Mouse (Mus musculus): ENCODE results near the gene Txndc11. TPM values are rescaled to one million over a fixed set of nuclear protein-coding genes. Genes with fewer than 3 reads are reported as not detected.

Txndc11 gene
- polyA plus RNA-seq, 1 experiment from 2014 or later: 25.1 TPM

DNA sequence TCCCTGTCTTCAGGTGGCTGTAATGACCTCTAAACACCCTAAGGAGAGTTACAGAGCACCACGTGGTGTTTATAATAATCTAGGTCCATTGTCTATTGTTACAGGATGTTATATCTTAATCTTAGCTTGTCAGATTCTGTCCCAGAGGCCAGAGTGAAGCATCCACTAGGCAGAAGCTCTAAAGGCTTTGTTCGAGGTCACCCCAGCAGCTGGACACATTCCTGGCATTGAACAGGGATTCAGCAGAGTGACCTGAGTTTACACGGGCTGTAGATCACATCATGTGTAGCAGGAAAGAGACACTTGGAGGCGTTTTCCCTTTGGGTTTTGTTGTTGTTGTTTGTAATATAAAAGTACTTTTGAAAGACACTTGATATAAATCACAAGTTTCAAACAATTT is 42.4 kb downstream of the Txndc11 start:
- WGBS: 82% methylated on average over 4 of the region's 4 CpGs
- H3K36me3 ChIP-seq (replicated peaks): peaks cover 69% of the 10 kb centered on the region
- no peak overlapping the region for H3K4me3 ChIP-seq
- no peak overlapping the region for H3K27ac ChIP-seq
- no peak for DNase-seq (ENCODE audit: extremely low spot score, low spot score)
- peaks cover 8% of the 10 kb centered on the region for H3K4me1 ChIP-seq
- H3K27me3 ChIP-seq (ENCODE audit: poor library complexity, severe bottlenecking): no peaks in the 10 kb centered on the region
- H3K9me3 ChIP-seq: no peaks in the 10 kb centered on the region

DNA sequence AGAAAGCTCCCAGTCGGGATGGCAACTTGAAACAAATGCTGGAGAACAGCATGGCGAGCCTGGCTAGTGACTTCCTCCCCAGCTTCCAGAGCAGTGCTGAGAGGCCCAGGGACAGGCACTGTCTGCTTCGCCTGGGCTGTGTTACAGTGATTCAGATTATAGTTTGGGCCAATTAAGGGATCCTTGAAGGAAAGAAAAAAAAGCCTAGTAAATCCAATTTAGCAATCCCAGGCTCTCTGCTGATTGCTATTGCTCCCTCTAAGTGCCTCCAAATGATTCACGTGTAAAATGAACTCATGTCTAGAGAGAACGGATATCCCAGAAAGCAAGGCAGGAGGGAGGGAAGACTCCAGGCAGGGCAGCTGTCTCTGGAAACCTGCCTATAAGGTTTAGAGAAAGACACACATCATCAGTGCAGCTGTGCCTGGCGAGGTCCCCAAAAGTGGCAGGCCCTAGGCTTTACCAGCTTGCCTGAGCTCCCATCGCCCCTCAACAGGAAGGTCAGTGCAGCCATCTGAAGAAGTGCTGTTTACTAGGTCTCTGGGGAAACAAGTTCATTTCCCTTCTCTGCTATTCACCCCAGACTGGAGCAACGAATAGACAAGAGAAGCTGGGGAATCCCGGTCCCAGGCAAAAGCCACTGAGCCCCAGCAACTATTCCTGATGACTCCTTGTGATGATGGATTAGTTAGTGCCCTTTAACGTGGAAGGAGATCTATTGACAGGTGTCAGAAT is 43.4 kb downstream of the Txndc11 start:
- WGBS: 86% methylated on average over 10 of the region's 10 CpGs
- Histone ChIP-seq H3K27ac (no peak overlapping the region), H3K9me3 (no peaks in the 10 kb centered on the region), H3K36me3 (replicated peaks) (peaks cover 71% of the 10 kb centered on the region), H3K27me3 (ENCODE audit: poor library complexity, severe bottlenecking) (no peaks in the 10 kb centered on the region), H3K4me3 (no peak overlapping the region), H3K4me1 (peaks cover 16% of the 10 kb centered on the region)
- no peak for DNase-seq (ENCODE audit: extremely low spot score, low spot score)

DNA sequence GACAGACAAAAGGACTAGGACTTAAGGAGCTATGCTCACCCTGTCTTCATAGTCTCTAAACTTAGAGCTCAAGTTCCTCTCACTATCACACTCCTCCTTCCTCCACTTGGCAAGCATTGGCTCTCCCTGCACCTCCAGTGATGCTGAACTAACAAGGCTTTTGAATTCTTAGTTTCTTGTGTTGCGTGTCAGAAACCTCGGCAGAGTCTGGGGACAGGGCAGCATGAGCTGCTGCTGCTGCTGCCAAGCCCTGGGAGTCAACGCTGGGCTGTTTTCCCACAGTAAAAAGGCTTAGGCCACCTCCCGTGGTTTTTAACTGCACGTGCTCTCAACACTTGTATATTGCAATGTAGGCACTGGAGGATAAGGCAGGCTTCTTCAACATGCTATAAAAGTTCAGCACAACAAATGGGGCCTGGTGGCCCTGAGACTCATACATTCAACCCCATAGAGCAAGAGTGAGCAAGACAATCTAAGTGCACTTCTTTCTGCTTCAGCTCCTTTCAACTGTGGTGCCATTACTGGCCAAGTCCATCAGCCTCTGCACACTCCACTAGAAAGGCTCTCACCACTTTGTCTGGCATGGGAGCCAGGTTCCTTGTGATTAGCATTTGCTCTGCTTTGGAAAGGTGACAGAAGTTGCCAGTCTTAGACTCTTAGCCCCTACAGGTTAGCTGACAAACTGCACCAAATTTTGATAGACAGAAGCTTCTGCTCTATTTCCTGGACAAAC is 47.4 kb downstream of the Txndc11 start:
- no peak overlapping the region for H3K4me3 ChIP-seq
- no peak for DNase-seq (ENCODE audit: extremely low spot score, low spot score)
- peaks cover 16% of the 10 kb centered on the region for H3K4me1 ChIP-seq
- WGBS: 63% methylated on average over 5 of the region's 5 CpGs
- no peaks in the 10 kb centered on the region for H3K9me3 ChIP-seq
- no peaks in the 10 kb centered on the region for H3K27me3 ChIP-seq (ENCODE audit: poor library complexity, severe bottlenecking)
- peak overlapping the region; percentile 59 for H3K27ac ChIP-seq
- peaks cover 88% of the 10 kb centered on the region for H3K36me3 ChIP-seq (replicated peaks)

DNA sequence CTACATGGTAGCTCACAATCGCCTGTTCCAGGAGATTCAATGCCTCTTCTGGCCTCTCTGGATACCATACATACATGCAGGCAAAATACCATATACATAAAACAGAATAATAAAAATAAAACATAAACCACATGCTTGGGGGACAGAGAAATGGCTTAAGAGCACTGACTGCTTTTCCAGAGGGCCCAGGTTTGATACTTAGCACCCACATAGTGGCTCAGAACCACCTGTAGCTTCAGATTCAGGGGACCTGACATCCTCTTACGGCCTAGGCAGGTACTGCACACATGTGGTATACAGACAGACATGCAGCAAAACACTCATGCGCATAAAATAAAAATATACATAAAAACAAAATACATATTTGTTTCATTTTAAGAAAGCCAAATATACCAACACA is 48.2 kb downstream of the Txndc11 start:
- Histone ChIP-seq H3K27me3 (ENCODE audit: poor library complexity, severe bottlenecking) (no peaks in the 10 kb centered on the region), H3K4me1 (peaks cover 16% of the 10 kb centered on the region), H3K9me3 (no peaks in the 10 kb centered on the region), H3K27ac (no peak overlapping the region), H3K36me3 (replicated peaks) (peaks cover 88% of the 10 kb centered on the region), H3K4me3 (no peak overlapping the region)
- WGBS: 92% methylated on average over 3 of the region's 3 CpGs
- DNase-seq (ENCODE audit: extremely low spot score, low spot score): no peak

DNA sequence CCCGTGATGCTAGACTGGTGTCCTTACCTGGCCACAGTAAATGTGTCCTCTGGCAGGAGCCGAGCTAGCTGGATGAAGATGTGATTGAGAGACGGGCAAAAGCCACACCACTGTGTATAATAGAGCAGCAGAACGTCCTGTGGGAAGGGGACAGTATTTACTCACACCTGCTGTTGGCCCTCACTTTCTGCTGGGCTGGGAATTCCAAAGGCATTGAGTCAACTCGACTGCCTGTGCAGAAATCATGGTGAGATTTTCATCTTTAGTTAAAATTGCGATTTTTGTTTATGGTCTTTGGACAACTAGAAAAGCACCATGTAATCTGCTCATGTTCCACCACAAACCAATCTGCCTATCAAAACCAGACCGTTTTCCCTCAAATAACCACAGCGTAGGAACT is 50.3 kb downstream of the Txndc11 start:
- Histone ChIP-seq H3K27ac (no peak overlapping the region), H3K27me3 (ENCODE audit: poor library complexity, severe bottlenecking) (no peaks in the 10 kb centered on the region), H3K9me3 (no peaks in the 10 kb centered on the region), H3K4me1 (peaks cover 16% of the 10 kb centered on the region), H3K4me3 (no peak overlapping the region), H3K36me3 (replicated peaks) (peaks cover 88% of the 10 kb centered on the region)
- WGBS: 94% methylated on average over 8 of the region's 8 CpGs
- DNase-seq (ENCODE audit: extremely low spot score, low spot score): no peak

DNA sequence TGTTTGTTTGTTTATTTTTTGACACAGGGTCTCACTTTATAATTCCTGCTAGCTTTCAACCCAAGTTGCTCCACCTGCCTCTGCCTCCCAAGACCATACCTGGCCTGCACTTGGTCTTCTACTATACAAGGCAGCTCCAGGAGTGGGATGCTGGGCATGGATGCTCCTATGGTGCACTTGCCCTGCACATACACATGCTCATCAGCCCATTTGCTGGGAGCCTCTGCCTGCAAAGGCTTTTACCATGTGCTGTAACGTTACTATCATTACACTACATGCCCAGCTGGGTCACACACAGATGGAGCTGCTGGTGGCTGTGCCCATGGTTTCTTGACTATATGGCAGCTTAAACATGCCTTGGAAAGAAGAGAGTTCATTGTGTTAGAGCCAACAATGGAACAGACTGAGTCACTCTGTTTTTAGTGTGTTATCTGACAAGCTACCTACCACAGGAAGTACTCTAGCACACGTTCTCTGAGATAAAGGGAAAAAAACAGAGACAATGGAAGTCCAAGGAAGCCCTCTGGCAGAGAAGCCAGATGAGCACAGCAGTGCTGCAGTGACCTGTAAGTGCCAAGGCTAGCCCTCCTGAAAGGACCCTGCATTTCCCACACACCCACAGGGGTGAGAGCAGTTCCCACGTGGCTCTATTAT is 56.1 kb downstream of the Txndc11 start:
- H3K27me3 ChIP-seq (ENCODE audit: poor library complexity, severe bottlenecking): no peaks in the 10 kb centered on the region
- H3K9me3 ChIP-seq: no peaks in the 10 kb centered on the region
- no peak overlapping the region for H3K27ac ChIP-seq
- no peak for DNase-seq (ENCODE audit: extremely low spot score, low spot score)
- no peaks in the 10 kb centered on the region for H3K4me1 ChIP-seq
- H3K36me3 ChIP-seq (replicated peaks): peaks cover 98% of the 10 kb centered on the region
- no peak overlapping the region for H3K4me3 ChIP-seq
- 82% methylated on average over 3 of the region's 3 CpGs for WGBS

DNA sequence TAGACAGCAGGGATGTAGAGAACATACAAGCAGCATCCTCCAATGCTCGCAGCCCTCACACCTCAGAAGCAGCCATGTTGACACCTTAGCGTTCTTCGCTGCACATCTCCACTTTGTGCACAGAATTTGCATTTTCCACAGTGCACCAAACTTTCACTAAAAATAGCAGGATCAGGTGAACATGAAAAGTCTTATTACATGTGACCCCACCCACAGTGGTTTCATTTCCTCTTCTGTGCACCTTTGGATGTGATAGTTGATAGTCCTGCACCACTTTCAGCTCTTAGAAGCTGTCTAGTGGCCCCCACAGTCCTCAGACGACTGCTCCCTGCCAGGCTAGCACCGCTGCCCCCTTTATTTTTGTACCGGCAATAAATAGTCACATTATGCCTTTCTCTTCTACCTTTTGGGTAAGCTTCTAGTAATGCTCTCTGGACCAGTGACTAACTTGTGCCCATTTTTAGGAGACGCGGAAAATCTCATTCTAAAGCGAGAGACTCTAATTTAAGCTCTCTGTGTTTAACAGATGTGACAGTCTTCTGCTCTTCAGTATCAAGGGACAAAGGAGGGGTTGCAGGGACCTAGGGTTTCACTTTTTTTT is 56.7 kb downstream of the Txndc11 start:
- Histone ChIP-seq H3K36me3 (replicated peaks) (peaks cover 98% of the 10 kb centered on the region), H3K4me1 (no peaks in the 10 kb centered on the region), H3K27me3 (ENCODE audit: poor library complexity, severe bottlenecking) (no peaks in the 10 kb centered on the region), H3K27ac (no peak overlapping the region), H3K9me3 (no peaks in the 10 kb centered on the region), H3K4me3 (no peak overlapping the region)
- 93% methylated on average over 9 of the region's 9 CpGs for WGBS
- DNase-seq (ENCODE audit: extremely low spot score, low spot score): no peak

DNA sequence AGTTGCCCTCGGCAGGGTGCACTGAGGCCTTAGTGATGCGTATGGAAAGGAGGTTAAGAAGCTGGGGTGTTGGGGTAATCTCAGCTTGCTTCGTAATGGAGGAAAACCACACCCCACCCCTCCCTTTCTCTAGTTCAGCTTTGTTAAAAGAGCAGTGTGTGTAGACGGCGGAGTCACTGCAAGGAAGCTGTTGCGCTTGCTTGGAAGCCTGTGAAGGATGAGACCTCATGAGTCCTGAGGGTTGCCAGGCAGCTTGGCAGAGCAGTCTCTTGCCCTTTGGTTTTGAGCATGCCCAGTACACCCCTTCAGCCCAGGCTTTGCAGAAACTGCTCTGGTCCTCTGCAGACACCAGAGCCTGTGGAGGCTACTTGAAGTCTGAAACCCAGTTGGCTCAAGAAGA is 61.4 kb downstream of the Txndc11 start:
- H3K4me1 ChIP-seq: peaks cover 23% of the 10 kb centered on the region
- no peak overlapping the region for H3K27ac ChIP-seq
- H3K27me3 ChIP-seq (ENCODE audit: poor library complexity, severe bottlenecking): no peaks in the 10 kb centered on the region
- WGBS: 84% methylated on average over 6 of the region's 6 CpGs
- DNase-seq (ENCODE audit: extremely low spot score, low spot score): no peak
- peaks cover 85% of the 10 kb centered on the region for H3K36me3 ChIP-seq (replicated peaks)
- H3K4me3 ChIP-seq: no peak overlapping the region
- no peaks in the 10 kb centered on the region for H3K9me3 ChIP-seq

DNA sequence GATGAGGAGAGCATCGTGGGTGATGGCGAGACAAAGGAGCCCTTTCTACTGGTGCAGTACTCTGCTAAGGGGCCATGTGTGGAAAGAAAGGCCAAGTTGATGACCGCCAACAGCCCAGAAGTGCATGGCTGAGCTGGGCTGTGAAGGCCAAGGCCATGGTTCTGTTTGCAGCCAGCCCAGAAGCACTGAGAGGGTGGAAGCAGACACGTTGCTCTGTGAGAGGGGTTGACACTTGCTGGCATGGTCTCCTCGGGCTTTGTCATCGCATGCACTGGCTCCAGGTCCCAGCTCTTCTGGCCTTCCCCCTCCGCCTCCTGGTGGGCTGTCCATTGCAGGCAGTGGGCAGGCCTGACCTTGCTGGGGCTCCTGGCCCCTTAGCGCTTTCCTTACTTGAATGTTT is 62.0 kb downstream of the Txndc11 start:
- Histone ChIP-seq H3K4me3 (no peak overlapping the region), H3K9me3 (no peaks in the 10 kb centered on the region), H3K27me3 (ENCODE audit: poor library complexity, severe bottlenecking) (no peaks in the 10 kb centered on the region), H3K4me1 (peaks cover 29% of the 10 kb centered on the region), H3K27ac (no peak overlapping the region), H3K36me3 (replicated peaks) (peaks cover 82% of the 10 kb centered on the region)
- WGBS: 87% methylated on average over 8 of the region's 8 CpGs
- DNase-seq (ENCODE audit: extremely low spot score, low spot score): no peak

DNA sequence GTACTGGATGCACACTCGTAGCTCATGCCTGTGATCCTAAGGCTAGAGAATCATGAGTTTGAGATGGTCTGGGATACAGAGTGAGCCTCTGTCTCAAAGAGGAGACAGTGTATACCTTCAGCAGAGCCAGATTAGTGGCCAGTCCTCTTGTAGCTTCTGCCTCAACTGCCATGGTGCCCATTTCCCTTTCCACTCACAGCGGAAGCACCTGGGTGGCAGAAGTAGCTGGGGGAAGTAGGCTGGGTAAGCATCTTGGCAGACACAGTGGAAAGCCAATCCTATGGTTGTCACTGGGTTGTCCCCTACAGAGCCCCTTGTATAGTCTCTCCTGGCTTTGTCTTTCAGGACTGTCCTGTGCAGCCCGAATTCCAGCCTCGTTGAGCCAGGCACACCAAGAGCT is 62.6 kb downstream of the Txndc11 start:
- WGBS: 89% methylated on average over 4 of the region's 4 CpGs
- H3K36me3 ChIP-seq (replicated peaks): peaks cover 77% of the 10 kb centered on the region
- H3K4me1 ChIP-seq: peaks cover 35% of the 10 kb centered on the region

DNA sequence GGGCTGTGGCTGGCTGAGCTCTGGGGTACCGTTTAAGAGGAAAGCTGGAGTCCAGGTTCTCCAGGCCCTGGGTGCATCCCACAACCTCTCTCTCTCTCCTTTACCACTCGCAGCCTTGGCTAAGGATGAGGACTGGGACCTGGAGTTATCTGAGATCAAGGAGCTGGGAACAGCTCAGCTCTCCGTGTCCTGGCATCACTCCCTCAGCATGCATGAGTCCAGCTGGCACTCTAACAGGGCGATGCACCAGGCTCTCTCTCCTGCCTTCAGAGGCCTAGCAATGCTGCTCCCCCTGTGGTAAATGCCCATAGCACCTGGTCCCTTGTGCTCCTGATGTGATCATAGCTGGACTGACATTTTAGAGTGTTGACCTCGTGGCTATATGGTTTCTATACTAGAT is 63.3 kb downstream of the Txndc11 start:
- no peak for DNase-seq (ENCODE audit: extremely low spot score, low spot score)
- H3K36me3 ChIP-seq (replicated peaks): peaks cover 71% of the 10 kb centered on the region
- 87% methylated on average over 5 of the region's 5 CpGs for WGBS
- H3K27me3 ChIP-seq (ENCODE audit: poor library complexity, severe bottlenecking): no peaks in the 10 kb centered on the region
- peaks cover 39% of the 10 kb centered on the region for H3K4me1 ChIP-seq
- H3K9me3 ChIP-seq: no peaks in the 10 kb centered on the region
- H3K27ac ChIP-seq: no peak overlapping the region
- no peak overlapping the region for H3K4me3 ChIP-seq

More for the DNA sequence above, 62.6 kb downstream of the Txndc11 start:
- DNase-seq (ENCODE audit: extremely low spot score, low spot score): no peak
- Histone ChIP-seq H3K27ac (no peak overlapping the region), H3K27me3 (ENCODE audit: poor library complexity, severe bottlenecking) (no peaks in the 10 kb centered on the region), H3K4me3 (no peak overlapping the region), H3K9me3 (no peaks in the 10 kb centered on the region)

DNA sequence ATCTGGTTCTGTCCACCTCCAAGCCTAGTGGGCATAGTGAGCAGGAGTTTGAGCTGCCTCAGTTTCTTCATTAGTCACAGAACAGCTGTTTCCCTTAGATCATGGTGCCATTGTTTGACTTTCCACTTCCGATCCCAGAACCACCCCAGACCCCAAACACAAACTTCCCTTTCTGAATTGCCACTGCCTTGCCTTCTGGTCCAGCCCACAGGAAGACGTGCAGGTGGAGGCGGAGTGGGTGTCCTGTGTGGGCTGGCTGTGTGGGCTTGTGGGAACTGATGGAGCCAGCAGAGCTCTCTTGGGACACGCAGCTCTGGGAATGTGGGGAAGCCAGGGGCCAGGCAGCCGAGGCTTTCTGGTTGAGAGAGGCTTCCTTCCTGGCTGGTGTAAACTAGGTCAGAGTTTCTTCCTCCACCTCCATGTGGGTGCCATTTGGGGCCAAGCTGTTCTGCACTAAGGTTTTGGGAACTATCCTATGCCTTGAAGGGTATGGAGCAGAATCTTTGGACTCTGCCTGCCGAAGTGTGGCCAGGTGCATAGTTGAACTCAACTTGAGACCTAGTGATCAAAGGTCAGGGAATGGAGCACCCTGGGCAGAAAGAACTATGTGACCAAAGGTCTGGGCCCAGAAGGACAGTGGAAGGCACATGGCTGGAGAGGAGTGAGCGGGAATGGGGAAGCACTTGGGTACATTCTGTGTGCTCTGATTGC is 64.6 kb downstream of the Txndc11 start:
- Histone ChIP-seq H3K4me3 (no peak overlapping the region), H3K9me3 (no peaks in the 10 kb centered on the region), H3K27me3 (ENCODE audit: poor library complexity, severe bottlenecking) (peaks cover 4% of the 10 kb centered on the region; the same call in 1 of the 2 replicates), H3K36me3 (replicated peaks) (peaks cover 57% of the 10 kb centered on the region), H3K4me1 (peaks cover 51% of the 10 kb centered on the region), H3K27ac (0 out of 2 replicates have a peak overlapping the region, but pooled peaks have one; percentile 35)
- DNase-seq (ENCODE audit: extremely low spot score, low spot score): no peak
- WGBS: 90% methylated on average over 7 of the region's 7 CpGs

Data from forebrain, embryonic 10.5 days (tissue).